Mouse (Mus musculus) left cerebral cortex, adult 18-20 months (tissue): ENCODE data around the gene Wnt5a. TPM values are rescaled to one million over a fixed set of nuclear protein-coding genes. Genes with fewer than 3 reads are reported as not detected.

Experiments
- DNase-seq, 2 experiments: peaks; one replicate each; pipeline ENCODE4 v3.0.0; 2021 to 2022; ENCODE audit warnings: low spot score in 2 of 2, mixed read lengths in 1 of 2
- total RNA-seq, 2 experiments: library from RNA; stranded (reverse); gene quantifications; 2 replicates each; pipeline ENCODE4 v1.2.3; 2021

The Wnt5a gene
- total RNA-seq, 2 experiments from 2014 or later, result 9.2 to 10.1 TPM

GRCm38 (mm10) chr14:28561861-28562260 lies 57.3 kb downstream of the Wnt5a start:
- DNase-seq, result no peak
